Mouse (Mus musculus): ENCODE measurements around the gene Grik5. TPM values are rescaled to one million over a fixed set of nuclear protein-coding genes. Genes with fewer than 3 reads are reported as not detected.

Gene Grik5
- polyA plus RNA-seq, 1 experiment from 2014 or later = 9.7 TPM

- Histone ChIP-seq H3K9ac (ENCODE audit: low read length) (no peak overlapping the region), H3K36me3 (ENCODE audit: control insufficient read depth, insufficient read depth, low read length) (peaks cover 3% of the 10 kb centered on the region), H3K4me2 (ENCODE audit: low read depth, severe bottlenecking) (no peak overlapping the region), H3K4me1 (ENCODE audit: control insufficient read depth, insufficient read depth, low read length) (no peaks in the 10 kb centered on the region), H3K27ac (replicated peaks; ENCODE audit: low read depth, low read length) (no peak overlapping the region), H3K27me3 (ENCODE audit: control insufficient read depth, insufficient read depth, low read length) (no peaks in the 10 kb centered on the region), H3K9me3 (ENCODE audit: control insufficient read depth, low read length) (no peaks in the 10 kb centered on the region), H3K4me3 (ENCODE audit: low read depth, low read length) (no peak overlapping the region)
- no peak for ATAC-seq (ENCODE audit: insufficient number of reproducible peaks, low FRiP score, low TSS enrichment, low read depth)
- peak; percentile 86 for DNase-seq (ENCODE audit: low spot score)
- WGBS = 53% methylated on average over 7 of the region's 7 CpGs
Observed at GRCm38 (mm10) chr7:25035916-25036315, 36.2 kb downstream of the Grik5 start.

- Histone ChIP-seq H3K4me1 (ENCODE audit: control insufficient read depth, insufficient read depth, low read length) (no peaks in the 10 kb centered on the region), H3K27me3 (ENCODE audit: control insufficient read depth, insufficient read depth, low read length) (no peaks in the 10 kb centered on the region), H3K9me3 (ENCODE audit: control insufficient read depth, low read length) (no peaks in the 10 kb centered on the region), H3K4me2 (ENCODE audit: low read depth, severe bottlenecking) (no peak overlapping the region), H3K36me3 (ENCODE audit: control insufficient read depth, insufficient read depth, low read length) (peaks cover 3% of the 10 kb centered on the region), H3K4me3 (ENCODE audit: low read depth, low read length) (no peak overlapping the region), H3K9ac (ENCODE audit: low read length) (no peak overlapping the region), H3K27ac (replicated peaks; ENCODE audit: low read depth, low read length) (no peak overlapping the region)
- DNase-seq (ENCODE audit: low spot score) (no peak), ATAC-seq (ENCODE audit: insufficient number of reproducible peaks, low FRiP score, low TSS enrichment, low read depth) (no peak)
- 94% methylated on average over 4 of the region's 4 CpGs for WGBS
Observed at GRCm38 (mm10) chr7:25034796-25035195, 37.4 kb downstream of the Grik5 start.

GRCm38 (mm10) chr7:25031528-25031927 is 40.6 kb downstream of the Grik5 start:
- no peaks in the 10 kb centered on the region for H3K27me3 ChIP-seq (ENCODE audit: control insufficient read depth, insufficient read depth, low read length)
- H3K27ac ChIP-seq (replicated peaks; ENCODE audit: low read depth, low read length) = no peak overlapping the region
- H3K4me1 ChIP-seq (ENCODE audit: control insufficient read depth, insufficient read depth, low read length) = no peaks in the 10 kb centered on the region
- no peak overlapping the region for H3K4me3 ChIP-seq (ENCODE audit: low read depth, low read length)
- H3K9ac ChIP-seq (ENCODE audit: low read length) = no peak overlapping the region
- 76% methylated on average over 3 of the region's 3 CpGs for WGBS
- ATAC-seq (ENCODE audit: insufficient number of reproducible peaks, low FRiP score, low TSS enrichment, low read depth) (no peak), DNase-seq (ENCODE audit: low spot score) (no peak)
- H3K9me3 ChIP-seq (ENCODE audit: control insufficient read depth, low read length) = no peaks in the 10 kb centered on the region
- no peak overlapping the region for H3K4me2 ChIP-seq (ENCODE audit: low read depth, severe bottlenecking)
- peaks cover 3% of the 10 kb centered on the region for H3K36me3 ChIP-seq (ENCODE audit: control insufficient read depth, insufficient read depth, low read length)

- Histone ChIP-seq H3K27me3 (ENCODE audit: control insufficient read depth, insufficient read depth, low read length) (no peaks in the 10 kb centered on the region), H3K9ac (ENCODE audit: low read length) (no peak overlapping the region), H3K9me3 (ENCODE audit: control insufficient read depth, low read length) (no peaks in the 10 kb centered on the region), H3K4me3 (ENCODE audit: low read depth, low read length) (no peak overlapping the region), H3K27ac (replicated peaks; ENCODE audit: low read depth, low read length) (no peak overlapping the region), H3K4me1 (ENCODE audit: control insufficient read depth, insufficient read depth, low read length) (no peaks in the 10 kb centered on the region), H3K4me2 (ENCODE audit: low read depth, severe bottlenecking) (no peak overlapping the region), H3K36me3 (ENCODE audit: control insufficient read depth, insufficient read depth, low read length) (peaks cover 3% of the 10 kb centered on the region)
- ATAC-seq (ENCODE audit: insufficient number of reproducible peaks, low FRiP score, low TSS enrichment, low read depth) (no peak), DNase-seq (ENCODE audit: low spot score) (peak; percentile 91)
- WGBS = 48% methylated on average over 5 of the region's 5 CpGs
Observed at GRCm38 (mm10) chr7:25030032-25030753, 42.0 kb downstream of the Grik5 start.

- Histone ChIP-seq H3K4me3 (ENCODE audit: low read depth, low read length) (no peak overlapping the region), H3K27ac (replicated peaks; ENCODE audit: low read depth, low read length) (no peak overlapping the region), H3K9me3 (ENCODE audit: control insufficient read depth, low read length) (no peaks in the 10 kb centered on the region), H3K9ac (ENCODE audit: low read length) (no peak overlapping the region), H3K36me3 (ENCODE audit: control insufficient read depth, insufficient read depth, low read length) (no peaks in the 10 kb centered on the region; the same call in none of the 2 replicates), H3K4me2 (ENCODE audit: low read depth, severe bottlenecking) (no peak overlapping the region), H3K4me1 (ENCODE audit: control insufficient read depth, insufficient read depth, low read length) (no peaks in the 10 kb centered on the region), H3K27me3 (ENCODE audit: control insufficient read depth, insufficient read depth, low read length) (no peaks in the 10 kb centered on the region)
- ATAC-seq (ENCODE audit: insufficient number of reproducible peaks, low FRiP score, low TSS enrichment, low read depth) (no peak), DNase-seq (ENCODE audit: low spot score) (no peak)
- 45% methylated on average over 7 of the region's 7 CpGs for WGBS
Observed at GRCm38 (mm10) chr7:25026452-25026851, 45.7 kb downstream of the Grik5 start.

- H3K36me3 ChIP-seq (ENCODE audit: control insufficient read depth, insufficient read depth, low read length) = no peaks in the 10 kb centered on the region; the same call in none of the 2 replicates
- ATAC-seq (ENCODE audit: insufficient number of reproducible peaks, low FRiP score, low TSS enrichment, low read depth) (no peak), DNase-seq (ENCODE audit: low spot score) (peak; percentile 38)
- no peak overlapping the region for H3K4me3 ChIP-seq (ENCODE audit: low read depth, low read length)
- H3K27ac ChIP-seq (replicated peaks; ENCODE audit: low read depth, low read length) = no peak overlapping the region
- no peaks in the 10 kb centered on the region for H3K4me1 ChIP-seq (ENCODE audit: control insufficient read depth, insufficient read depth, low read length)
- H3K9me3 ChIP-seq (ENCODE audit: control insufficient read depth, low read length) = no peaks in the 10 kb centered on the region
- H3K27me3 ChIP-seq (ENCODE audit: control insufficient read depth, insufficient read depth, low read length) = no peaks in the 10 kb centered on the region
- no peak overlapping the region for H3K4me2 ChIP-seq (ENCODE audit: low read depth, severe bottlenecking)
- no peak overlapping the region for H3K9ac ChIP-seq (ENCODE audit: low read length)
- 65% methylated on average over 10 of the region's 10 CpGs for WGBS
Observed at GRCm38 (mm10) chr7:25025855-25026439, 46.2 kb downstream of the Grik5 start.

- Histone ChIP-seq H3K9me3 (ENCODE audit: control insufficient read depth, low read length) (no peaks in the 10 kb centered on the region), H3K4me3 (ENCODE audit: low read depth, low read length) (no peak overlapping the region), H3K4me1 (ENCODE audit: control insufficient read depth, insufficient read depth, low read length) (peaks cover 8% of the 10 kb centered on the region; the same call in 1 of the 2 replicates), H3K9ac (ENCODE audit: low read length) (no peak overlapping the region), H3K27me3 (ENCODE audit: control insufficient read depth, insufficient read depth, low read length) (peaks cover 53% of the 10 kb centered on the region), H3K36me3 (ENCODE audit: control insufficient read depth, insufficient read depth, low read length) (peaks cover 4% of the 10 kb centered on the region), H3K4me2 (ENCODE audit: low read depth, severe bottlenecking) (no peak overlapping the region), H3K27ac (replicated peaks; ENCODE audit: low read depth, low read length) (no peak overlapping the region)
- DNase-seq (ENCODE audit: low spot score) = no peak
- ATAC-seq (ENCODE audit: insufficient number of reproducible peaks, low FRiP score, low TSS enrichment, low read depth) = no peak
- 52% methylated on average over 7 of the region's 7 CpGs for WGBS
Observed at GRCm38 (mm10) chr7:25011592-25011991, 60.6 kb downstream of the Grik5 start.

GRCm38 (mm10) chr7:25010090-25010913 is 61.8 kb downstream of the Grik5 start:
- peak; percentile 78 for DNase-seq (ENCODE audit: low spot score)

More at GRCm38 (mm10) chr7:25010090-25010913, 61.8 kb downstream of the Grik5 start:
- Histone ChIP-seq H3K4me1 (ENCODE audit: control insufficient read depth, insufficient read depth, low read length) (peaks cover 13% of the 10 kb centered on the region), H3K4me3 (ENCODE audit: low read depth, low read length) (peak overlapping the region; percentile 24), H3K9ac (ENCODE audit: low read length) (no peak overlapping the region), H3K27me3 (ENCODE audit: control insufficient read depth, insufficient read depth, low read length) (peaks cover 66% of the 10 kb centered on the region), H3K4me2 (ENCODE audit: low read depth, severe bottlenecking) (peak overlapping the region; percentile 42), H3K9me3 (ENCODE audit: control insufficient read depth, low read length) (no peaks in the 10 kb centered on the region), H3K27ac (replicated peaks; ENCODE audit: low read depth, low read length) (no peak overlapping the region), H3K36me3 (ENCODE audit: control insufficient read depth, insufficient read depth, low read length) (peaks cover 2% of the 10 kb centered on the region)
- ATAC-seq (ENCODE audit: insufficient number of reproducible peaks, low FRiP score, low TSS enrichment, low read depth) = 0 out of 2 replicates have a peak, but pooled peaks have one; percentile 17
- under 1% methylated on average over 88 of the region's 97 CpGs for WGBS

Measured in limb, embryonic 11.5 days (tissue).